Mouse (Mus musculus) thymus, adult 2 months (tissue): ENCODE measurements around the gene Gm20388. TPM values are rescaled to one million over a fixed set of nuclear protein-coding genes. Genes with fewer than 3 reads are reported as not detected.

Experiments
- DNase-seq: peaks from one replicate; pipeline ENCODE4 v3.0.0; 2021
- H3K27ac ChIP-seq: fragments of 200-500 bp; 2 replicates; pipeline ENCODE4 v1.5.1; 2012; ENCODE audit warnings: low read length, control low read depth; ENCODE audit not compliant: control insufficient read depth, insufficient read depth
- H3K27me3 ChIP-seq: fragments of 200-500 bp; 2 replicates; pipeline ENCODE4 v1.6.1; 2012; ENCODE audit warnings: mild to moderate bottlenecking, low read length, moderate library complexity, mixed read lengths; ENCODE audit not compliant: control insufficient read depth, insufficient read depth
- H3K36me3 ChIP-seq: fragments of 200-500 bp; 2 replicates; pipeline ENCODE4 v1.6.1; 2012; ENCODE audit warnings: mild to moderate bottlenecking, low read length, moderate library complexity; ENCODE audit not compliant: control insufficient read depth, insufficient read depth
- H3K4me1 ChIP-seq: fragments of 200-500 bp; replicated peaks from 2 replicates; pipeline ENCODE4 v1.6.1; 2012; ENCODE audit warnings: low read length; ENCODE audit not compliant: control insufficient read depth, insufficient read depth
- H3K4me3 ChIP-seq: fragments of 200-500 bp; 2 replicates; pipeline ENCODE4 v1.5.1; 2012; ENCODE audit warnings: mild to moderate bottlenecking, low read length, control low read depth, moderate library complexity; ENCODE audit not compliant: control insufficient read depth, insufficient read depth
- CTCF ChIP-seq: fragments of 200-500 bp; IDR thresholded peaks from 2 replicates; pipeline ENCODE4 v1.5.1; 2012; ENCODE audit warnings: mild to moderate bottlenecking, control low read depth, low read length, moderate library complexity, borderline replicate concordance; ENCODE audit not compliant: control insufficient read depth, poor library complexity, insufficient read depth; ENCODE audit errors: extremely low read depth
- POLR2A ChIP-seq: fragments of 200-500 bp; IDR thresholded peaks from 2 replicates; pipeline ENCODE4 v1.6.1; 2012; ENCODE audit warnings: mild to moderate bottlenecking, low read length, control low read depth, moderate library complexity; ENCODE audit not compliant: control insufficient read depth, poor library complexity, insufficient read depth; ENCODE audit errors: extremely low read depth
- WGBS: fragments of 180-500 bp; shearing (Covaris S2); methylation state at CpG from one replicate; pipeline ENCODE4 v1.1.7; 2018; 5-methylcytosine and 5-hydroxymethylcytosine counted together
- polyA plus RNA-seq: library from polyadenylated mRNA; depleted of rRNA; stranded (reverse); fragments of >200 nt; gene quantifications from 2 replicates; pipeline ENCODE4 v1.2.3, GENCODE M21; 2012

The Gm20388 gene
- polyA plus RNA-seq, 1 experiment, result 103 TPM

GRCm38 (mm10) chr8:122058951-122059350 lies 2148.3 kb downstream of the Gm20388 start:
- 94% methylated on average over 8 of the region's 8 CpGs for WGBS
- Histone ChIP-seq H3K36me3 (no peaks in the 10 kb centered on the region), H3K27ac (no peak overlapping the region), H3K4me1 (0 out of 2 replicates have a peak, but pooled peaks cover 3% of the 10 kb centered on the region), H3K4me3 (no peak overlapping the region), H3K27me3 (no peaks in the 10 kb centered on the region)
- TF ChIP-seq POLR2A (no peak), CTCF (no peak)
- DNase-seq, result no peak

- Histone ChIP-seq H3K4me3 (no peak overlapping the region), H3K27me3 (no peaks in the 10 kb centered on the region), H3K4me1 (no peaks in the 10 kb centered on the region), H3K36me3 (no peaks in the 10 kb centered on the region), H3K27ac (no peak overlapping the region)
- no peak for DNase-seq
- WGBS, result 91% methylated on average over 12 of the region's 12 CpGs
- TF ChIP-seq POLR2A (no peak), CTCF (no peak)
Observed at GRCm38 (mm10) chr8:122062508-122063223, 2152.0 kb downstream of the Gm20388 start.

- no peaks in the 10 kb centered on the region for H3K36me3 ChIP-seq
- no peaks in the 10 kb centered on the region for H3K27me3 ChIP-seq
- no peak overlapping the region for H3K27ac ChIP-seq
- WGBS, result 95% methylated on average over 7 of the region's 7 CpGs
- TF ChIP-seq POLR2A (no peak), CTCF (no peak)
- DNase-seq, result no peak
- H3K4me1 ChIP-seq, result no peaks in the 10 kb centered on the region
- H3K4me3 ChIP-seq, result no peak overlapping the region
Observed at GRCm38 (mm10) chr8:122064353-122064752, 2153.7 kb downstream of the Gm20388 start.

GRCm38 (mm10) chr8:122067783-122068505 lies 2157.3 kb downstream of the Gm20388 start:
- TF ChIP-seq CTCF, result no peak
- TF ChIP-seq POLR2A, result no peak
- H3K4me3 ChIP-seq, result no peak overlapping the region
- WGBS, result 89% methylated on average over 15 of the region's 15 CpGs
- H3K27me3 ChIP-seq, result no peaks in the 10 kb centered on the region
- H3K27ac ChIP-seq, result no peak overlapping the region
- no peaks in the 10 kb centered on the region for H3K36me3 ChIP-seq
- H3K4me1 ChIP-seq, result no peaks in the 10 kb centered on the region
- DNase-seq, result no peak

- whole genome bisulfite sequencing, result 52% methylated on average over 13 of the region's 13 CpGs
- Histone ChIP-seq H3K27me3 (no peaks in the 10 kb centered on the region), H3K27ac (no peak overlapping the region), H3K4me3 (no peak overlapping the region), H3K36me3 (no peaks in the 10 kb centered on the region), H3K4me1 (no peaks in the 10 kb centered on the region)
- DNase-seq, result no peak
- no peak for TF ChIP-seq CTCF
- no peak for TF ChIP-seq POLR2A
Observed at GRCm38 (mm10) chr8:122068609-122069008, 2158.0 kb downstream of the Gm20388 start.

DNA sequence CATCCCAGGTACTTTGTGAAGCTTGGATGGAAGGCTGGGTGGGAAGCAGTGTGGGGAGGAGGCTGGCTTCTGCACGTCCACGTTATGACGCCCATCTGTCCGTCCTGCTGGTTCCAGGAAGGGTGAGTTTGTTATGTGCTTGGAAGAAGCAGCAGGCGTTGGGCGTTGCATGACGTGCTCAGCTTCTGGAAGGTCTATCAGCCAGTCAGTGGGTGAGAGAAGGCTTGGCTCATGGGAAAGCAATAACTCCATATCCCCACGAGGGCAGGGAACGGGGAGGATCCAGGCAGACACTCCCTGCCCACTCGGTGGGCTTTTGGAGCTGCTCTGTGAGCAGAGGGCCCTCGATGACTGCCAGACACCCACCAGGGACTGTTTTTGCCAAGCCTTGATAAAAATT lies 2158.6 kb downstream of the Gm20388 start:
- no peak for DNase-seq
- no peak for TF ChIP-seq POLR2A
- no peak for TF ChIP-seq CTCF
- Histone ChIP-seq H3K4me1 (no peaks in the 10 kb centered on the region), H3K4me3 (no peak overlapping the region), H3K27me3 (no peaks in the 10 kb centered on the region), H3K36me3 (no peaks in the 10 kb centered on the region), H3K27ac (no peak overlapping the region)
- 92% methylated on average over 11 of the region's 11 CpGs for WGBS
